Mouse (Mus musculus) mesoderm, embryonic 11.5 days (tissue): ENCODE data around the gene Hus1.

Source experiments
- DNase-seq: peaks from one replicate; pipeline ENCODE4 v3.0.0-alpha.2; 2012; ENCODE audit warnings: low read depth, low spot score

Hus1 gene

DNA sequence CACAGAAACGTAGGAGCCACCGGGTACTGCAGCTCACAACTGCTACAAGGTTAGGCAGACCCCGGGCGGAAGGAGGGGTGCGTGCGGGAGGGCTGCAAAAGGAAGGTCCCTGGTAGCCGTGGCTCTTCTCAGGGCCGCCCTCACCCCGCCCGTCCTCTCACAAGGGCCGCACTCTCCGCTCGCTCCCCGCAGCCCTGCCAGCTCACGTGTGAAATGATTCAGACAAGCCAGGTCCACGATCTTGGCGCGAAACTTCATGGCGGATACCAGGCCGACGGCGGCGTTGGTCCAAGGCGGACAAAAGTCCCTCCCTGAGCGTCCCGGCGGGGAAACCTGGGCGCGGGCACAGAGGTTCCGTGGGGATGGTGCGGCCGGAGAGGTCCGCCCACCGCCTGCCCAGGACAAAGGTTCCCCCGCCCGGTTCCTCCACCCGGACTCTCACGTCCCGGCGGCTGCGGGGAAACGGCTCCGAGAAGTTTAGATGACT, at the start of gene Hus1:
Gene Hus1 (minus strand): TSS at position 339 of the 487 bp plus-strand sequence.
- DNase-seq: peak; percentile 81

- DNase-seq: no peak
Measured at GRCm38 (mm10) chr11:9060484-9060883, 49.5 kb upstream of the Hus1 start.

DNA sequence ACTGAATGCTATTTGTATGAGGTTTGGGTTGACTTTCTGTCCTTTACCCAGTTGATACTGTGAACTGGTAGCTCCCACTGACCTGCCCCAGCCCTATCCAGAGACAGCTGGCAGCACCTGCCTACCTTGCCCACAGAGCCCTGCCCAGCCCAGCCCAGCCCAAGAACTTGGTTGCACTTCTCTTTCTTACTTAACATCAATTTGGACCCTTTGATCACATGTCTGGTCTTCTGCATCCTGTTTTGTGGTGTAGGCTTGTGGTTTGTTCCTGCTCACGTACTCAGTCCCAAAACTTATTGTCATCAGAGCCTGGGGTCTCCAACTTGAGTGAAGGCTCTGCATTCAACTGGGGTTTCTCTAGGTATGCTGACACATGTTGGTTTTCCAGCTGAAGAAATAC, 49.0 kb upstream of the Hus1 start:
- no peak for DNase-seq

- no peak for DNase-seq
Measured at GRCm38 (mm10) chr11:9057711-9058110, 46.7 kb upstream of the Hus1 start.

DNA sequence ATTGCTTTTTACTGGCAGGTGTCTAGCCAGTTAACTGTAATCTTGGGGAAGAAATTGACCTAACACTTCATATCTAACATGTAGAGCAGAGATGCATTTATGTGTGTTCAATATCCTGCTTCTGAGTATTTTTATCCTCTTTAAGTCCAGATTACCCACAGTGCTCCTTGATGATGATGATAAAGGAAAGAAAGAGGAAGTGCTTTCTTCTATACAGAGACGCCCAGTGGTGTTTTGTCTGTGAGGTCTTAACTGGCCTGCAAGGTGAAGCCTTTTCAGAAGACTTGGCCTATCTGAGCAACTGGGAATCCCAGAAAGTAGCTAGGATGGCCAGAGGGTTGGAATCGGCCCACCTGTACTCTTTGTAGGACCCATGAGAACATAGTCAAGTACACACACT, 45.9 kb upstream of the Hus1 start:
- no peak for DNase-seq

GRCm38 (mm10) chr11:9051895-9052294, 40.9 kb upstream of the Hus1 start:
- no peak for DNase-seq

DNA sequence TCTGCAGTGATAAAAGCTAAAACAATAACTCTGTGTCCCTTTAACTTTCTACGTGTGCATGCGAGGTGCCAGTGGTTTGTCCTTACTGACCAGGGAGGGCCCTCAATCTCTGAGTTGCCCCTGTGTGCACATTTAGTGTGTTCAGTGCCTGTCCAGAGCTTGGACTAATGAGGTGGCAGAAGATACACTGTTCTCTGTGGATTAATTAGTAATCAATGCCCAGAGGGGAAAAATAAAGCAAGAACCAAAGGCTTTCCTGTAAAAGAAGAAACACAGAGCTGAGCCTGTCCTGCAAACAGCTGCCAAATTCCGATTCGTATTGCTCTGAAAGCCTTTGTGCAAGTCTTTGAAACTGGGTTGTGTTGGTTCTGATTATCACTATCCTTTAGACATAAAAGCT, 39.2 kb upstream of the Hus1 start:
- no peak for DNase-seq

GRCm38 (mm10) chr11:9048703-9049060, 37.7 kb upstream of the Hus1 start, which contains the start of gene Sun3:
Gene Sun3, minus strand, starts transcription at chr11:9048991.
- DNase-seq: no peak

GRCm38 (mm10) chr11:9048011-9048702, 37.2 kb upstream of the Hus1 start, which contains the start of gene Gm11992:
Gene Gm11992, plus strand, starts transcription at chr11:9048594.
- DNase-seq: peak; percentile 90

DNA sequence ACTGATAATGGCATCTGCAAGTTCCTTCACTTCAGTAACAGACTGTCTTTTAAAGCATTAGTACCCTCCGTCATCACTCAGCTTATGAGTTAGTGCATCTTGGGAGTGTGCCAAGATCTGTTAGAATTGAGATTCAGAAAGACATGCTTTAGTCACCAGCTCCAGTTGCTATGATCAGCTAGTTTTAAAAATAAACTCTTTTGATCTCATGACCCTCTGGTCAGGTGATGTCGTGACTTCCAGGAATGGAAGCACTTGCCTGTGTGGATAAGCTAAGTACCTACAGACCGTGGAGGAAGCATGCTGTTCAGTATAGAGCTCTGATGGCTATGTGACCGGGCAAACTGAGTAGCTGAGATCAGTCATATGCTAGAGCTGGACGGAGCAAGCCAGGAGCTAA, 36.1 kb upstream of the Hus1 start:
- DNase-seq: no peak

DNA sequence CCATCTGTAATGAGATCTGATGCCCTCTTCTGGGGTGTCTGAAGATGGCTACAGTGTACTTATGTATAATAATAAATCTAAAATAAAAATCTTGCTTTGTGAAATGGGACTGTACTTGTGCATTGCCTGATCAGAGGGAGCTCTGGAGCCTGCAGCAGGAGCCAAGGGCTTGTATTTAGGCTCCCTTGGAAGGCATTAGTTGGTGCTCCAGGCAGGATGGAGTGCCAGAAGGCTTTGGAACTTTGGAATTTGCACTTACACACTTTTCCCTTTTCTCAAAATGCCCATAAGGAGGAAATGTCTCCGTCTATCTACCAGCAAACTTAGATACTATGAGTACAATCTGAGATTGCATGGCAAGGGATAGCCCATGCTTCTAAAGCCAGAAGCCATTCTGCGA, 35.6 kb upstream of the Hus1 start:
- DNase-seq: no peak

- DNase-seq: no peak
Measured at GRCm38 (mm10) chr11:9031530-9031929, 20.5 kb upstream of the Hus1 start.

- no peak for DNase-seq
Measured at GRCm38 (mm10) chr11:9025211-9025610, 14.2 kb upstream of the Hus1 start.

DNA sequence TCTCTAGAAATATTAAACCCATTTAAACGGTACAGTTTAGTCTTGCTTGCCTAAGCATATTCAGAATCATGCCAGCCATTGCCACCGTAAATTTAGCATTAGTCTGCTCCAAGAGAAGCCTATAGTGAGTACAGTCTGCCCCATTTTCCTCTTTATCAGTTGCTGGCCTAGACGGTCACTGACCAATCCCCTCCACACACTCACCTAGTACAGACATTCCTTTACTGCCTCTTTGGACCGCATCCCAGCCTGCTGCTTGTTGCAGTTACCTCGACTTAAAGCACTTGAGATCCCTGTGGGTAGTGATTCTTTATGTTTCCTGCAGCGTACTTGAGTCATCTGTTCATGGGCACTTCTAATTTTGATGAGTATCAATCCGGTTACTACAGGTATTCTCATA, 13.8 kb upstream of the Hus1 start:
- DNase-seq: no peak

GRCm38 (mm10) chr11:9020207-9020606, 9.2 kb upstream of the Hus1 start:
- DNase-seq: no peak

DNA sequence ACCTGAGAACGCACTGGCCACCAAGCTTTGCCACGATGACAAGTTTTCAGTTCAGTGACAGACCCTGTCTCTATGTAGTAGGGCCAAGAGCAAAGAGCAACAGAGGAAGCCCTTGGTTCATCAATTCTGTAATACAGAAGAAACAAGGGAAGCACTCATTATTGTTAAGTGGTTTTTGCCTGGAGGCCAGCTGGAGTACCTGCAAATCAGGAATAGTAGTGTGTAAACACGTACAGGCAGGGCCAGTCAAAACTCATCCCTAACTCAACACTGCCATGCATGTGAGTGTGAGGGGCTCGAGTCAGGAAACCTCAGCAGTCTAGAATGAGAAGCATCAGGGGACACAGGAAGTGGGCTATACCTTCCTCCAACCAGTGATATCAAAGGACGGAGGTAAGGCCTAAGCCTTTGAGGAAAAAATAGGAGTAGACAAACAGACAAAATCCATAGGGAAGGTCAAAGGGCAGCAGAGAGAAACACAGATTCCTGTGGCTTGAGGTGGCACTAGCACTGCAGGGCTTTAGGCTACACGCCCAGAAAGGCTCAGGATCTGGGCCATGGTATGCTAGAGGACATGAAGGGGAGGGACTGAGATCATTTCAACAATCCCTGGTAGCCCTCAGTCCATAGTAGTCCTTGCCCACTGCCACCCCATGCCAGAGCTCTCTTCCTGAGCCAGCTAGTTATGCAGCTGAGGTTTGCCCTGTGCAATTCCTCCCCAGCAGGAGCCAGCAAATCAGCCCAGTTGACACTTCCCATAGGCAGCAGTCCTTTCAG, 7.7 kb upstream of the Hus1 start:
- no peak for DNase-seq

DNA sequence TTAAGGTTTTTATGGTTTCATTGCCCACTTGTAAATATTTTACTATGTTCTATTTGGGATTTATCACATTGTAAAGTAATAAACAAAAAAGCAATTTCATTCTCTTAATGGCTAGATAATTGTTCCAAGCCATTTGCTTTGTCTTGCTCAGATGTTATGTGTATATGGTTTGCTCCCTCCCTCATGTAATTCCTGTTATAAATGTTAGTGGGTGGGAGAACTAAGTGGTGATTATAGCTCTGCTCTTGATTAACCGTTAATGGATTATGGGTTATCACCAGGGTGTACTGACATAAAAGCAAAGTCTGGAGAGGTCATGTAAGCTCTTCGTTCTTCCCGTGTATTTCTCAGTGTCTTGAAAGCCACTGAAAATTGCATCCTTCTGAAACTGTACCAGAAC, 3.7 kb upstream of the Hus1 start:
- no peak for DNase-seq

DNA sequence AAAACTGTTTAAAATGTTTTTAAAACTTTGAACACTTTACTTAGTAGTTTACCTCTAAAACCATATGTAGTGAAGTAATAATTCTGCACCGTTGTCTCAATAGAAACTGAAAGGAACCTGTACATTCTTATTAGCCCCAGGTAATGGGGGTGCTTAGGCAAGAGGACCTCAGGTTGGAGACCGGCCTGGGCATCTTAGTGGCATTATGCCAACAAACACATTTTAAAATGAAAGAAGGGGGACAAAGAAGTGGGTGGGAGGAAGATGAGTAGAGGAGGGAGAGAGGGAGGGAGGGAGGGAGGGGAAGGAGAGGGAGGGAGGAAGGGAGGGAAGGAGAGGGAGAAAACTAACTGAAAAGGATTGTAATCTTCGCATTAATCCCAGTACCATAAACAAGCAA, 357 bp upstream of the Hus1 start:
- peak; percentile 53 for DNase-seq

GRCm38 (mm10) chr11:9010416-9010815, 575 bp downstream of the Hus1 start:
- peak; percentile 56 for DNase-seq

GRCm38 (mm10) chr11:9008761-9009160, 2.2 kb downstream of the Hus1 start:
- DNase-seq: no peak

GRCm38 (mm10) chr11:8988084-8988483, 22.9 kb downstream of the Hus1 start:
- DNase-seq: no peak

DNA sequence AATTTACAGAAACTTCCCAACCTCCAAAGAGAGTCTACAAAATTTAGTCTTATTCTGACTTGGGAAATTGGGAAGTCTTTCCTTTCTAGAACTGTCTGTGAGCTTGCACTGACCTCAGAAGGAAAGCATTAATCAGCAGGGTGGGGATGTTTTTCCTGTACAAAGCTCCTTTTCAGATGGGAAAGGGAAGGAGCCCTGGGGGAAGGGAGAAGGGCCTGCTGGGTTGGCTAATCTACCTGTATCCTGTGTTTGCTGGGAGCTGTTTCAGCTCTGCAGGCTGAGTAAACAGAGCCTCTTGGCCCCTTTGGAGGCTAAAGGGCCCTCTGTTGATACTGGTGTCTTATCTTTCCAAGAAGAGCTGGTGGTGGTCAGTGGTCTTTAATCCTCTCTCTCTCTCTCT, 24.9 kb downstream of the Hus1 start:
- no peak for DNase-seq

DNA sequence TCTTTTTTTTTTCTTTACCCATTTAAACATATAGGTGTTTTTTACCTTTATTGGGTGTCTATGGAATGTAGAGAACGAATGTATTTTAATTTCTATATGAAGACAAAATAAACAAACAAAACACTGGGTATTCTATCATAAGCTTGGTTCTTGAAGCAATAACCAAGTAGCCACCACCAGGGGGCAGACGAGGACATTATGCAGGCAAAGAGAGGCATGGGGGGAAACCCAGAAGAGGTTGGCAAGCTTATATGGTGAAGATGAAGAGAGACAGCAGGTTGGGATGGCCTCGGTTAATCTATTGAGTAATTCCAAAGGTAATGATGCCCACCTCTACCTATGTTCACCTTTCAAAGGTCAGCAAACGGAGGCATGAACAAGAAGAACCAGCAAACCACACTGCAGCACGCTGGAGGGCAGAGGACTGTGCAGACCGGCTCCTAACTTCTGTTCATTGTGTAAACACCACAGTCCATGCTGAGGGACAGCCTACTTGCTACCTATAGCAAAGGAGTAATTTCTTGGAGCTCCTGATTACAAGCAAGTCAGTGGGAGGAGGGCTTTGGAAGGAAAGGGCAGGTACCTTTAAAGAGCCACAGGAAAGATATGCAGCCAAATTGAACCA, 27.6 kb downstream of the Hus1 start:
- peak; percentile 81 for DNase-seq
